Mouse (Mus musculus): ENCODE measurements around the gene Ptprq. TPM values are rescaled to one million over a fixed set of nuclear protein-coding genes. Genes with fewer than 3 reads are reported as not detected.

The Ptprq gene
- polyA plus RNA-seq, 2 experiments: 0.23 to 0.62 TPM

DNA sequence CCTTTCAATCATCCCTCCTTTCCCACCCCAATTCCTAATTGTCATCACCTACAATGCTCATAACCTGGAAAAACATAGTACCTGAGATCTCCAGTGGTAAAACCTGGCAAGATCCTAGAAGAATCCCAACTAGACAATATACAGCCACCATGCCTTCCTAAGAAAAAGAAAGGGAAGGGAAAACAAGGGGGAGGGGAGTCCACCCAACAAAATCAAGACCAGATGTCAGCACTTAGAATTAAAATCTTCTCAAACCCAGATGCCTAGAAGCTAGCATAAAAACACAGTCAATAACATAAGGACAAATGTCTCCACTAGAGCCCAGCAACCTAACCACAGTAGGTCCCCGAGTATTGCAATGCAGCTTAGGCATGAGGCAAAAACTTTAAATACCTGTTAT lies 43.9 kb downstream of the Ptprq start:
- Histone ChIP-seq H3K36me3 (ENCODE audit: control insufficient read depth, insufficient read depth, low read length) (no peaks in the 10 kb centered on the region), H3K9ac (ENCODE audit: low read depth, low read length, severe bottlenecking) (no peak overlapping the region)

GRCm38 (mm10) chr10:107668374-107669094 lies 51.3 kb downstream of the Ptprq start:
- Histone ChIP-seq H3K4me3 (replicated peaks; ENCODE audit: low read length) (no peak overlapping the region), H3K9me3 (ENCODE audit: control insufficient read depth, low read length) (no peaks in the 10 kb centered on the region), H3K36me3 (ENCODE audit: control insufficient read depth, insufficient read depth, low read length) (no peaks in the 10 kb centered on the region), H3K27me3 (ENCODE audit: control insufficient read depth, insufficient read depth, low read length) (no peaks in the 10 kb centered on the region), H3K27ac (replicated peaks; ENCODE audit: low read depth, low read length) (no peak overlapping the region), H3K9ac (ENCODE audit: low read depth, low read length, severe bottlenecking) (no peak overlapping the region), H3K4me2 (replicated peaks; ENCODE audit: low read depth, low read length, severe bottlenecking) (no peak overlapping the region), H3K4me1 (ENCODE audit: control insufficient read depth, insufficient read depth, low read length) (no peaks in the 10 kb centered on the region)
- no peak for TF ChIP-seq POLR2A (IDR thresholded peaks at IDR 0.05; ENCODE audit: borderline replicate concordance, extremely low read depth, insufficient read depth, insufficient read length)
- 82% methylated on average over 4 of the region's 4 CpGs for WGBS
- DNase-seq (ENCODE audit: low spot score) (no peak), ATAC-seq (ENCODE audit: low FRiP score, low read depth) (no peak)

More for the DNA sequence above, 43.9 kb downstream of the Ptprq start:
- no peaks in the 10 kb centered on the region for H3K4me1 ChIP-seq (ENCODE audit: control insufficient read depth, insufficient read depth, low read length)
- DNase-seq (ENCODE audit: low spot score) (no peak), ATAC-seq (ENCODE audit: low FRiP score, low read depth) (no peak)
- H3K9me3 ChIP-seq (ENCODE audit: control insufficient read depth, low read length): no peaks in the 10 kb centered on the region
- no peak for TF ChIP-seq POLR2A (IDR thresholded peaks at IDR 0.05; ENCODE audit: borderline replicate concordance, extremely low read depth, insufficient read depth, insufficient read length)
- H3K4me3 ChIP-seq (replicated peaks; ENCODE audit: low read length): no peak overlapping the region
- no peak overlapping the region for H3K4me2 ChIP-seq (replicated peaks; ENCODE audit: low read depth, low read length, severe bottlenecking)
- no peaks in the 10 kb centered on the region for H3K27me3 ChIP-seq (ENCODE audit: control insufficient read depth, insufficient read depth, low read length)
- H3K27ac ChIP-seq (replicated peaks; ENCODE audit: low read depth, low read length): no peak overlapping the region
- 18% methylated on average over 1 of the region's 1 CpGs for WGBS

DNA sequence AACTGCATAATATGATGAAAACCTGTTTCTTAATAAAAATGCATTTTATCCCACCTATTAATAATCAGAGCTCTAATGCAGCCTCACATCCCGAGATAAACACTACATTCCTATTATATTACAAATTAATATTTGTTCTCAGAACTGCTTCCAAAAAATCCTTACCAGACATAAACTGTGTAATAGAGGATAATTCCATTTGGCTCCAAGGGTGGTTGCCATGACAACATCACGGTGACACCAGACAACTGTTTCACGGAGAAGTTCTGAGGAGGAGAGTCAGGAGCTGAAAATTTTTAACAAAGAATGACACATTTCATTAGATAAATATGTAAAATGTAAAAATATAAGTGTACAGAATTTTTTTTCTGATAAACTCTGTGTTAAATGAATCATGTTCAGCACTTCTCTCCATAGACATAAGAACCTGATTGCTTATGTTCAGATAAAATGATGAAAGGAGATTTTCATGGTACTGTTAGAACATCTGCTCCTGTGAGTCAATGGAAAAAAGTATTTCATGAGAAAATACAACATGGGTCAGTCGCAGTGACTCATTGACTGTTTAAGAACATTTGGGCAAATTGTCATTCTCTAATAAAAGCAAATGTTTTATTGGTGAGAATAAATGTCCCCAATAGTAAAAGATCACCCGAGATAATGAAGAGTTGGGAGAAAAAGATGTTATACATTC lies 57.3 kb downstream of the Ptprq start:
- peak; percentile 36 for DNase-seq (ENCODE audit: low spot score)
- no peak overlapping the region for H3K4me2 ChIP-seq (replicated peaks; ENCODE audit: low read depth, low read length, severe bottlenecking)
- no peak overlapping the region for H3K4me3 ChIP-seq (replicated peaks; ENCODE audit: low read length)
- H3K9me3 ChIP-seq (ENCODE audit: control insufficient read depth, low read length): no peaks in the 10 kb centered on the region
- H3K36me3 ChIP-seq (ENCODE audit: control insufficient read depth, insufficient read depth, low read length): no peaks in the 10 kb centered on the region
- H3K27ac ChIP-seq (replicated peaks; ENCODE audit: low read depth, low read length): no peak overlapping the region
- no peak for TF ChIP-seq POLR2A (IDR thresholded peaks at IDR 0.05; ENCODE audit: borderline replicate concordance, extremely low read depth, insufficient read depth, insufficient read length)
- ATAC-seq (ENCODE audit: low FRiP score, low read depth): peak; percentile 72
- H3K9ac ChIP-seq (ENCODE audit: low read depth, low read length, severe bottlenecking): no peak overlapping the region
- no peaks in the 10 kb centered on the region for H3K4me1 ChIP-seq (ENCODE audit: control insufficient read depth, insufficient read depth, low read length)
- H3K27me3 ChIP-seq (ENCODE audit: control insufficient read depth, insufficient read depth, low read length): no peaks in the 10 kb centered on the region
- 62% methylated on average over 5 of the region's 5 CpGs for WGBS

- no peak for DNase-seq (ENCODE audit: low spot score)
- peak; percentile 30; the same call in 1 of the 2 replicates for ATAC-seq (ENCODE audit: low FRiP score, low read depth)
- Histone ChIP-seq H3K9ac (ENCODE audit: low read depth, low read length, severe bottlenecking) (no peak overlapping the region), H3K27ac (replicated peaks; ENCODE audit: low read depth, low read length) (no peak overlapping the region), H3K9me3 (ENCODE audit: control insufficient read depth, low read length) (no peaks in the 10 kb centered on the region), H3K4me1 (ENCODE audit: control insufficient read depth, insufficient read depth, low read length) (no peaks in the 10 kb centered on the region), H3K4me3 (replicated peaks; ENCODE audit: low read length) (no peak overlapping the region), H3K4me2 (replicated peaks; ENCODE audit: low read depth, low read length, severe bottlenecking) (no peak overlapping the region), H3K27me3 (ENCODE audit: control insufficient read depth, insufficient read depth, low read length) (no peaks in the 10 kb centered on the region), H3K36me3 (ENCODE audit: control insufficient read depth, insufficient read depth, low read length) (no peaks in the 10 kb centered on the region)
- 80% methylated on average over 3 of the region's 3 CpGs for WGBS
- TF ChIP-seq POLR2A (IDR thresholded peaks at IDR 0.05; ENCODE audit: borderline replicate concordance, extremely low read depth, insufficient read depth, insufficient read length): no peak
Observed at GRCm38 (mm10) chr10:107661970-107662369, 57.9 kb downstream of the Ptprq start.

GRCm38 (mm10) chr10:107659141-107659540 lies 60.7 kb downstream of the Ptprq start:
- ATAC-seq (ENCODE audit: low FRiP score, low read depth) (no peak), DNase-seq (ENCODE audit: low spot score) (no peak)
- Histone ChIP-seq H3K4me2 (replicated peaks; ENCODE audit: low read depth, low read length, severe bottlenecking) (no peak overlapping the region), H3K36me3 (ENCODE audit: control insufficient read depth, insufficient read depth, low read length) (no peaks in the 10 kb centered on the region), H3K4me3 (replicated peaks; ENCODE audit: low read length) (no peak overlapping the region), H3K9me3 (ENCODE audit: control insufficient read depth, low read length) (no peaks in the 10 kb centered on the region), H3K27ac (replicated peaks; ENCODE audit: low read depth, low read length) (no peak overlapping the region), H3K9ac (ENCODE audit: low read depth, low read length, severe bottlenecking) (no peak overlapping the region), H3K4me1 (ENCODE audit: control insufficient read depth, insufficient read depth, low read length) (no peaks in the 10 kb centered on the region), H3K27me3 (ENCODE audit: control insufficient read depth, insufficient read depth, low read length) (no peaks in the 10 kb centered on the region)
- no peak for TF ChIP-seq POLR2A (IDR thresholded peaks at IDR 0.05; ENCODE audit: borderline replicate concordance, extremely low read depth, insufficient read depth, insufficient read length)
- 91% methylated on average over 2 of the region's 2 CpGs for WGBS
